Mouse (Mus musculus) MEL (cell line): ENCODE measurements around the gene Zbtb20. TPM values are rescaled to one million over a fixed set of nuclear protein-coding genes. Genes with fewer than 3 reads are reported as not detected.

Source experiments
- DNase-seq: peaks from one replicate; pipeline ENCODE4 v3.0.0; 2011; ENCODE audit warnings: low read depth, low spot score
- H3K27ac ChIP-seq: 2 replicates; pipeline ENCODE4 v1.5.1; 2012; ENCODE audit warnings: low read depth, mild to moderate bottlenecking, control low read depth, low read length, moderate library complexity; ENCODE audit not compliant: control insufficient read depth
- H3K27me3 ChIP-seq, 2 experiments: fragments of 150-350 bp in 1 of 2; sonication (generic) in 1 of 2; 2 replicates each; pipeline ENCODE4 v1.6.1; 2012; ENCODE audit warnings: low read length in 2 of 2, mild to moderate bottlenecking in 2 of 2, improper control_type of control experiment in 1 of 2, moderate library complexity in 1 of 2; ENCODE audit not compliant: insufficient read depth in 2 of 2, control insufficient read depth in 1 of 2
- H3K36me3 ChIP-seq, 2 experiments: 2 replicates each; pipeline ENCODE4 v1.6.1; 2012 to 2014; ENCODE audit warnings: low read length in 2 of 2, improper control_type of control experiment in 1 of 2, inconsistent platforms in 1 of 2, mild to moderate bottlenecking in 1 of 2; ENCODE audit not compliant: insufficient read depth in 2 of 2, control insufficient read depth in 1 of 2
- H3K4me1 ChIP-seq, 2 experiments: fragments of 150-350 bp in 1 of 2; sonication (generic) in 1 of 2; 2 replicates each; pipeline ENCODE4 v1.6.1; 2012; ENCODE audit warnings: low read length in 2 of 2, improper control_type of control experiment in 1 of 2, mild to moderate bottlenecking in 1 of 2; ENCODE audit not compliant: insufficient read depth in 2 of 2, control insufficient read depth in 1 of 2
- H3K4me3 ChIP-seq, 2 experiments: fragments of 150-350 bp in 1 of 2; sonication (generic) in 1 of 2; 2 replicates each; pipeline ENCODE4 v1.5.1; 2012; ENCODE audit warnings: low read depth in 2 of 2, low read length in 2 of 2, mild to moderate bottlenecking in 2 of 2, moderate library complexity in 2 of 2, control low read depth in 1 of 2, improper control_type of control experiment in 1 of 2; ENCODE audit not compliant: control insufficient read depth in 1 of 2, insufficient read depth in 1 of 2
- H3K79me2 ChIP-seq: 2 replicates; pipeline ENCODE4 v1.6.1; 2012; ENCODE audit warnings: mild to moderate bottlenecking, low read length, moderate library complexity; ENCODE audit not compliant: control insufficient read depth, poor library complexity, insufficient read depth
- H3K9ac ChIP-seq: 2 replicates; pipeline ENCODE4 v1.6.1; 2012; ENCODE audit warnings: low read depth, mild to moderate bottlenecking, control low read depth, low read length, moderate library complexity; ENCODE audit not compliant: control insufficient read depth, poor library complexity, severe bottlenecking
- H3K9me3 ChIP-seq: fragments of 150-350 bp; sonication (generic); replicated peaks from 2 replicates; pipeline ENCODE4 v1.6.1; 2012; ENCODE audit warnings: mild to moderate bottlenecking, low read length, improper control_type of control experiment, moderate library complexity; ENCODE audit not compliant: insufficient read depth
- BHLHE40 ChIP-seq: IDR thresholded peaks from 2 replicates; pipeline ENCODE4 v1.6.1; 2012; ENCODE audit warnings: low read depth, mild to moderate bottlenecking, inconsistent platforms, low read length, improper control_type of control experiment, borderline replicate concordance
- CHD1 ChIP-seq: IDR thresholded peaks from 2 replicates; pipeline ENCODE4 v1.6.1; 2012; ENCODE audit warnings: low read depth, mild to moderate bottlenecking, inconsistent platforms, low read length, improper control_type of control experiment
- CHD2 ChIP-seq: IDR thresholded peaks from 2 replicates; pipeline ENCODE4 v1.6.1; 2011; ENCODE audit warnings: low read length, improper control_type of control experiment
- E2F4 ChIP-seq: IDR thresholded peaks from 2 replicates; pipeline ENCODE4 v1.6.1; 2011; ENCODE audit warnings: low read depth, low read length, improper control_type of control experiment, borderline replicate concordance
- ELF1 ChIP-seq: IDR thresholded peaks from 2 replicates; pipeline ENCODE4 v1.6.1; 2014; ENCODE audit warnings: low read depth, mild to moderate bottlenecking, inconsistent platforms, low read length, improper control_type of control experiment, moderate library complexity
- EP300 ChIP-seq, 2 experiments: IDR thresholded peaks; 2 replicates each; pipeline ENCODE4 v1.6.1; 2011; ENCODE audit warnings: improper control_type of control experiment in 2 of 2, low read length in 2 of 2, low read depth in 1 of 2, mild to moderate bottlenecking in 1 of 2
- HCFC1 ChIP-seq: IDR thresholded peaks from 2 replicates; pipeline ENCODE4 v1.6.1; 2012; ENCODE audit warnings: low read depth, mild to moderate bottlenecking, inconsistent platforms, low read length, improper control_type of control experiment, moderate library complexity
- JUND ChIP-seq: IDR thresholded peaks from 2 replicates; pipeline ENCODE4 v1.6.1; 2011; ENCODE audit warnings: low read depth, mild to moderate bottlenecking, improper control_type of control experiment, low read length
- KAT2A ChIP-seq: conservative IDR thresholded peaks from 2 replicates; pipeline ENCODE4 v1.6.1; 2012; ENCODE audit warnings: low read depth, low read length, improper control_type of control experiment, inconsistent platforms
- MAFK ChIP-seq: IDR thresholded peaks from 2 replicates; pipeline ENCODE4 v1.6.1; 2011; ENCODE audit warnings: low read depth, mild to moderate bottlenecking, low read length, improper control_type of control experiment, borderline replicate concordance
- MEF2A ChIP-seq: IDR thresholded peaks from 2 replicates; pipeline ENCODE4 v1.6.1; 2014; ENCODE audit warnings: low read depth, mild to moderate bottlenecking, inconsistent platforms, low read length, improper control_type of control experiment; ENCODE audit not compliant: poor library complexity, insufficient replicate concordance, severe bottlenecking; ENCODE audit errors: extremely low read depth
- MYB ChIP-seq: IDR thresholded peaks from 2 replicates; pipeline ENCODE4 v1.6.1; 2011; ENCODE audit warnings: mild to moderate bottlenecking, low read depth, low read length, improper control_type of control experiment
- NELFE ChIP-seq: IDR thresholded peaks from 2 replicates; pipeline ENCODE4 v1.6.1; 2011; ENCODE audit warnings: low read depth, low read length, improper control_type of control experiment
- NRF1 ChIP-seq: IDR thresholded peaks from 2 replicates; pipeline ENCODE4 v1.6.1; 2014; ENCODE audit warnings: low read depth, mild to moderate bottlenecking, inconsistent platforms, low read length, improper control_type of control experiment, moderate library complexity; ENCODE audit not compliant: poor library complexity, insufficient read depth, severe bottlenecking
- POLR2A ChIP-seq, 2 experiments: IDR thresholded peaks; 2 replicates each; pipeline ENCODE4 v1.6.1; 2011 to 2012; ENCODE audit warnings: low read length in 2 of 2, mild to moderate bottlenecking in 2 of 2, control low read depth in 1 of 2, improper control_type of control experiment in 1 of 2, low read depth in 1 of 2, moderate library complexity in 1 of 2; ENCODE audit not compliant: control insufficient read depth in 1 of 2, insufficient read depth in 1 of 2, poor library complexity in 1 of 2
- POLR2AphosphoS2 ChIP-seq: IDR thresholded peaks from 2 replicates; pipeline ENCODE4 v1.6.1; 2011; ENCODE audit warnings: low read length, improper control_type of control experiment
- POLR2AphosphoS5 ChIP-seq: IDR thresholded peaks from 2 replicates; pipeline ENCODE4 v1.6.1; 2012; ENCODE audit warnings: low read depth, borderline replicate concordance, mild to moderate bottlenecking, inconsistent platforms, low read length, moderate library complexity, mixed read lengths
- SMC3 ChIP-seq: IDR thresholded peaks from 2 replicates; pipeline ENCODE4 v1.6.1; 2011; ENCODE audit warnings: low read depth, low read length, improper control_type of control experiment
- TBP ChIP-seq: IDR thresholded peaks from 2 replicates; pipeline ENCODE4 v1.8.0; 2011; ENCODE audit warnings: low read depth, low read length, improper control_type of control experiment
- TCF12 ChIP-seq: IDR thresholded peaks from 2 replicates; pipeline ENCODE4 v1.6.1; 2014; ENCODE audit warnings: low read depth, mild to moderate bottlenecking, inconsistent platforms, low read length, improper control_type of control experiment, moderate library complexity
- UBTF ChIP-seq: IDR thresholded peaks from 2 replicates; pipeline ENCODE4 v1.6.1; 2012; ENCODE audit warnings: low read depth, mild to moderate bottlenecking, inconsistent platforms, low read length, improper control_type of control experiment, moderate library complexity, borderline replicate concordance; ENCODE audit not compliant: insufficient read depth
- USF1 ChIP-seq: IDR thresholded peaks from 2 replicates; pipeline ENCODE4 v1.6.1; 2014; ENCODE audit warnings: low read depth, mild to moderate bottlenecking, inconsistent platforms, low read length, improper control_type of control experiment, moderate library complexity
- polyA plus RNA-seq, 2 experiments: library from polyadenylated mRNA; stranded (reverse) in 1 of 2; unstranded in 1 of 2; fragments of >175 nt in 1 of 2; fragments of >200 nt in 1 of 2; gene quantifications; 2 replicates each; pipeline versions ENCODE4 v1.2.1 to v1.2.4; 2012; ENCODE audit warnings: low replicate concordance in 2 of 2, low read depth in 1 of 2; ENCODE audit not compliant: insufficient read length in 2 of 2, insufficient read depth in 1 of 2, missing spikeins in 1 of 2
- total RNA-seq: library from RNA; depleted of rRNA; stranded (reverse); fragments of 300-350 nt; gene quantifications from 2 replicates; pipeline ENCODE4 v1.2.3, GENCODE M21; 2012

Zbtb20 gene
- total and polyA plus RNA-seq, 3 experiments = 0.17 to 0.27 TPM; not detected in 1

GRCm38 (mm10) chr16:43081995-43082394, 206.3 kb downstream of the Zbtb20 start:
- no peaks in the 10 kb centered on the region for H3K36me3 ChIP-seq
- no peak overlapping the region for H3K9ac ChIP-seq
- no peaks in the 10 kb centered on the region for H3K27me3 ChIP-seq
- TF ChIP-seq E2F4 (no peak), SMC3 (no peak), NELFE (no peak), CHD2 (no peak), ELF1 (no peak), CHD1 (no peak), BHLHE40 (no peak), USF1 (no peak), MYB (no peak), POLR2A (IDR thresholded peaks at IDR 0.05; ENCODE audit: control insufficient read depth in 1 of 2, insufficient read depth in 1 of 2, low read depth in 1 of 2, low read length in 2 of 2, poor library complexity in 1 of 2) (no peak), UBTF (no peak), NRF1 (no peak), TCF12 (no peak), POLR2AphosphoS5 (no peak), POLR2AphosphoS2 (no peak), TBP (no peak), HCFC1 (no peak)
- no peak for DNase-seq
- H3K4me1 ChIP-seq = no peaks in the 10 kb centered on the region
- no peak overlapping the region for H3K27ac ChIP-seq
- no peaks in the 10 kb centered on the region for H3K9me3 ChIP-seq
- H3K79me2 ChIP-seq = no peaks in the 10 kb centered on the region
- H3K4me3 ChIP-seq = no peak overlapping the region

GRCm38 (mm10) chr16:43082801-43083200, 207.1 kb downstream of the Zbtb20 start:
- no peaks in the 10 kb centered on the region for H3K9me3 ChIP-seq
- H3K79me2 ChIP-seq = no peaks in the 10 kb centered on the region
- DNase-seq = peak; percentile 4
- no peak overlapping the region for H3K27ac ChIP-seq
- H3K9ac ChIP-seq = no peak overlapping the region
- no peak for TF ChIP-seq JUND
- TF ChIP-seq MEF2A = no peak
- TF ChIP-seq TCF12 = no peak
- no peak for TF ChIP-seq USF1
- TF ChIP-seq MAFK = no peak
- no peak for TF ChIP-seq KAT2A
- no peak for TF ChIP-seq TBP
- TF ChIP-seq EP300 (IDR thresholded peaks at IDR 0.05; ENCODE audit: low read depth in 1 of 2, low read length in 2 of 2) = no peak
- no peaks in the 10 kb centered on the region for H3K27me3 ChIP-seq
- H3K4me3 ChIP-seq = no peak overlapping the region
- H3K36me3 ChIP-seq = no peaks in the 10 kb centered on the region
- no peaks in the 10 kb centered on the region for H3K4me1 ChIP-seq
